7 mouse cellular contexts compared by ENCODE assay signal in genomic region chr1:52630937-52631299, GRCm38 (mm10). TPM values are rescaled to one million over a fixed set of nuclear protein-coding genes. Genes with fewer than 3 reads are reported as not detected.
DNase-seq lines count a peak whose midpoint lies in the region; ATAC-seq lines count a peak whose summit lies in the region.

No protein-coding gene starts in this region.

- peak; percentile 77 for DNase-seq in spleen, postnatal 36 days (ENCODE audit: low spot score in 2 of 2)
- DNase-seq in spleen, adult 18-20 months: no peak
- peak; percentile 43 for DNase-seq in c-Kit-positive CD71-positive TER-119-negative erythroid progenitor cells, embryonic 14.5 days (ENCODE audit: low read depth)
- no peak for DNase-seq in adrenal gland, postnatal 4 days (ENCODE audit: low spot score in 2 of 2)
- no peak for DNase-seq in right cerebral cortex, postnatal 36 days (ENCODE audit: low spot score in 2 of 2)

- H3K27me3 ChIP-seq in hindbrain, embryonic 12.5 days: no peaks in the 10 kb centered on the region

- ATAC-seq in hindbrain, embryonic 12.5 days (ENCODE audit: low FRiP score): peak; percentile 83
- peak; percentile 81 for ATAC-seq in megakaryocyte-erythroid progenitor cell, adult 5-6 weeks (replicated peaks; ENCODE audit: low FRiP score, low TSS enrichment, poor library complexity, severe bottlenecking)

- H3K9me3 ChIP-seq in hindbrain, embryonic 12.5 days (replicated peaks): no peaks in the 10 kb centered on the region

- peak overlapping the region; percentile 58 for H3K4me2 ChIP-seq in hindbrain, embryonic 12.5 days (replicated peaks)

- peak overlapping the region; percentile 72 for H3K4me3 ChIP-seq in hindbrain, embryonic 12.5 days

- H3K27ac ChIP-seq in hindbrain, embryonic 12.5 days: peak overlapping the region; percentile 71

- peak overlapping the region; percentile 75 for H3K9ac ChIP-seq in hindbrain, embryonic 12.5 days

- peaks cover 12% of the 10 kb centered on the region for H3K4me1 ChIP-seq in hindbrain, embryonic 12.5 days

- 0 out of 2 replicates have a peak, but pooled peaks cover 2% of the 10 kb centered on the region for H3K36me3 ChIP-seq in hindbrain, embryonic 12.5 days

- WGBS in hindbrain, embryonic 12.5 days: 2% methylated on average over 6 of the region's 6 CpGs

RNA-seq across cellular contexts. Expression of gene Nemp2, which starts 0.4 kb away (rescaled TPM):
- 10.7 and 12.0 TPM in 2 replicates for polyA plus RNA-seq in hindbrain, embryonic 12.5 days (2016; fragmentation: Nextera tagmentation; extraction: Ambion mirVana)
- total RNA-seq in megakaryocyte-erythroid progenitor cell, adult 5-6 weeks (2014; fragmentation: Nextera tagmentation): 8.1 and 10.6 TPM in 2 replicates
- 4.3 and 4.8 TPM in 2 replicates for total RNA-seq in megakaryocyte-erythroid progenitor cell, adult 5-6 weeks (2017)
- 1 to 10 TPM; 9.2 to 9.8 TPM for total RNA-seq in adrenal gland, postnatal 4 days (2021)

Comparison
In these comparisons a context has a peak if more than half of its experiments do, and no peak if none do; other contexts are left out.
1. DNase-seq: peak in spleen, postnatal 36 days (2 of 2) and c-Kit-positive CD71-positive TER-119-negative erythroid progenitor cells, embryonic 14.5 days (single experiment); none in spleen, adult 18-20 months (0 of 2), adrenal gland, postnatal 4 days (0 of 2) and right cerebral cortex, postnatal 36 days (0 of 2).